In genomic region chr6:143259169-143259629, GRCm38 (mm10) we compare ENCODE assay signal across 9 mouse cellular contexts.
DNase-seq lines count a peak whose midpoint lies in the region; ATAC-seq lines count a peak whose summit lies in the region.
"Had no signal": no experiment of that assay in that cellular context is flagged by ENCODE, and none has a peak within 500 bp of the region (broad histone marks: within the 10 kb centered on the region; RNA-seq: fewer than 3 reads in every experiment).

No protein-coding gene starts in this region.

- DNase-seq in cerebellum, adult 9-10 months: peak; percentile 6
- DNase-seq in midbrain, embryonic 14.5 days: peak; percentile 68
- no peak for DNase-seq in kidney, adult 8-10 months
- no peak for DNase-seq in adipocyte (ENCODE audit: low spot score)
- DNase-seq in right cerebral cortex, adult 18-20 months: no peak

- ATAC-seq in kidney, embryonic 15.5 days (replicated peaks; ENCODE audit: low FRiP score): no peak
- ATAC-seq in kidney, embryonic 14.5 days (ENCODE audit: low FRiP score, low TSS enrichment): no peak
- ATAC-seq in forebrain, embryonic 16.5 days: peak; percentile 55
- peak; percentile 71; the same call in 1 of the 2 replicates for ATAC-seq in midbrain, embryonic 14.5 days (ENCODE audit: low FRiP score, low TSS enrichment)

- H3K4me1 ChIP-seq in kidney, embryonic 15.5 days: peaks cover 22% of the 10 kb centered on the region
- no peaks in the 10 kb centered on the region for H3K4me1 ChIP-seq in kidney, embryonic 14.5 days (ENCODE audit: control insufficient read depth, insufficient read depth, low read length)
- H3K4me1 ChIP-seq in forebrain, embryonic 16.5 days (replicated peaks; ENCODE audit: control insufficient read depth, insufficient read depth, low read length): peaks cover 28% of the 10 kb centered on the region
- H3K4me1 ChIP-seq in midbrain, embryonic 14.5 days (ENCODE audit: control insufficient read depth, insufficient read depth, low read length): peaks cover 25% of the 10 kb centered on the region

- H3K9me3 ChIP-seq in kidney, embryonic 15.5 days (replicated peaks): no peaks in the 10 kb centered on the region
- H3K9me3 ChIP-seq in kidney, embryonic 14.5 days (ENCODE audit: control insufficient read depth, low read length): no peaks in the 10 kb centered on the region
- no peaks in the 10 kb centered on the region for H3K9me3 ChIP-seq in forebrain, embryonic 16.5 days (ENCODE audit: control insufficient read depth, low read length)
- H3K9me3 ChIP-seq in midbrain, embryonic 14.5 days (ENCODE audit: control insufficient read depth, low read length): no peaks in the 10 kb centered on the region

- WGBS in kidney, embryonic 15.5 days: 70% methylated on average over 17 of the region's 17 CpGs
- 72% methylated on average over 17 of the region's 17 CpGs for WGBS in kidney, embryonic 14.5 days
- 8% methylated on average over 17 of the region's 17 CpGs for WGBS in forebrain, embryonic 16.5 days
- WGBS in midbrain, embryonic 14.5 days: 9% methylated on average over 17 of the region's 17 CpGs

- H3K4me3 ChIP-seq in kidney, embryonic 15.5 days (replicated peaks): no peak overlapping the region
- H3K4me3 ChIP-seq in kidney, embryonic 14.5 days (ENCODE audit: low read length): no peak overlapping the region
- H3K4me3 ChIP-seq in forebrain, embryonic 16.5 days (replicated peaks; ENCODE audit: low read length): peak overlapping the region; percentile 25
- H3K4me3 ChIP-seq in midbrain, embryonic 14.5 days (replicated peaks; ENCODE audit: low read depth, low read length): no peak overlapping the region

- H3K4me2 ChIP-seq in kidney, embryonic 15.5 days: peak overlapping the region; percentile 52
- H3K4me2 ChIP-seq in kidney, embryonic 14.5 days (replicated peaks; ENCODE audit: low read depth, low read length): no peak overlapping the region
- peak overlapping the region; percentile 57 for H3K4me2 ChIP-seq in forebrain, embryonic 16.5 days (ENCODE audit: low read length)
- peak overlapping the region; percentile 43 for H3K4me2 ChIP-seq in midbrain, embryonic 14.5 days (ENCODE audit: low read length)

- H3K9ac ChIP-seq in kidney, embryonic 15.5 days: no peak overlapping the region
- H3K9ac ChIP-seq in kidney, embryonic 14.5 days (ENCODE audit: low read depth, low read length): no peak overlapping the region
- H3K9ac ChIP-seq in forebrain, embryonic 16.5 days (replicated peaks; ENCODE audit: low read depth, low read length): peak overlapping the region; percentile 37; the same call in 1 of the 2 replicates
- H3K9ac ChIP-seq in midbrain, embryonic 14.5 days (replicated peaks; ENCODE audit: low read length): 0 out of 2 replicates have a peak overlapping the region, but pooled peaks have one; percentile 13

- no peaks in the 10 kb centered on the region for H3K36me3 ChIP-seq in kidney, embryonic 15.5 days
- H3K36me3 ChIP-seq in kidney, embryonic 14.5 days (ENCODE audit: control insufficient read depth, insufficient read depth, low read length): no peaks in the 10 kb centered on the region
- H3K36me3 ChIP-seq in forebrain, embryonic 16.5 days (ENCODE audit: control insufficient read depth, insufficient read depth): no peaks in the 10 kb centered on the region
- no peaks in the 10 kb centered on the region for H3K36me3 ChIP-seq in midbrain, embryonic 14.5 days (ENCODE audit: control insufficient read depth, insufficient read depth, low read length)

- H3K27me3 ChIP-seq in kidney, embryonic 15.5 days: peaks cover 31% of the 10 kb centered on the region; the same call in 1 of the 2 replicates
- H3K27me3 ChIP-seq in kidney, embryonic 14.5 days (ENCODE audit: control insufficient read depth, insufficient read depth, low read length): peaks cover 4% of the 10 kb centered on the region; the same call in 1 of the 2 replicates
- no peaks in the 10 kb centered on the region for H3K27me3 ChIP-seq in forebrain, embryonic 16.5 days (replicated peaks; ENCODE audit: control insufficient read depth, insufficient read depth, low read length)
- no peaks in the 10 kb centered on the region for H3K27me3 ChIP-seq in midbrain, embryonic 14.5 days (ENCODE audit: control insufficient read depth, insufficient read depth, low read length)

- no peak overlapping the region for H3K27ac ChIP-seq in kidney, embryonic 15.5 days
- no peak overlapping the region for H3K27ac ChIP-seq in kidney, embryonic 14.5 days (ENCODE audit: low read depth, low read length)
- peak overlapping the region; percentile 81 for H3K27ac ChIP-seq in forebrain, embryonic 16.5 days (ENCODE audit: low read length)
- peak overlapping the region; percentile 39; the same call in 1 of the 2 replicates for H3K27ac ChIP-seq in midbrain, embryonic 14.5 days (replicated peaks; ENCODE audit: low read depth, low read length)
- H3K27ac ChIP-seq: macrophage had no signal

Comparison
In these comparisons a context has a peak if more than half of its experiments do, and no peak if none do; other contexts are left out.
1. ATAC-seq: peak in forebrain, embryonic 16.5 days (single experiment) and midbrain, embryonic 14.5 days (single experiment); none in kidney, embryonic 15.5 days (single experiment) and kidney, embryonic 14.5 days (single experiment).
2. H3K27ac ChIP-seq: peak in forebrain, embryonic 16.5 days (single experiment) and midbrain, embryonic 14.5 days (single experiment); none in kidney, embryonic 15.5 days (single experiment) and kidney, embryonic 14.5 days (single experiment).
3. H3K9ac ChIP-seq: peak in forebrain, embryonic 16.5 days (single experiment) and midbrain, embryonic 14.5 days (single experiment); none in kidney, embryonic 15.5 days (single experiment) and kidney, embryonic 14.5 days (single experiment).
4. DNase-seq: peak in cerebellum, adult 9-10 months (single experiment) and midbrain, embryonic 14.5 days (single experiment); none in kidney, adult 8-10 months (0 of 2), adipocyte (single experiment) and right cerebral cortex, adult 18-20 months (single experiment).